Mouse (Mus musculus) intestine, embryonic 15.5 days (tissue): ENCODE data around the gene Cphx3. TPM values are rescaled to one million over a fixed set of nuclear protein-coding genes. Genes with fewer than 3 reads are reported as not detected.
"Not testable (repeated sequence)": the region's sequence is repeated elsewhere in the genome, so short reads cannot be mapped to it uniquely, and the experiment has no call there.

Experiments
- ATAC-seq: fragments of 200-750 bp; cut with Nextera tagmentation; 2 replicates; pipeline ENCODE4 v1.8.0; 2017; ENCODE audit warnings: moderate TSS enrichment, moderate library complexity
- H3K27ac ChIP-seq: fragments of 300-500 bp; sonication (generic); 2 replicates; pipeline ENCODE4 v1.5.1; 2015; ENCODE audit warnings: mild to moderate bottlenecking, inconsistent platforms
- H3K27me3 ChIP-seq: fragments of 300-500 bp; sonication (generic); replicated peaks from 2 replicates; pipeline ENCODE4 v1.6.1; 2015; ENCODE audit warnings: inconsistent platforms
- H3K36me3 ChIP-seq: fragments of 300-500 bp; sonication (generic); 2 replicates; pipeline ENCODE4 v1.6.1; 2015; ENCODE audit warnings: inconsistent platforms
- H3K4me1 ChIP-seq: fragments of 300-500 bp; sonication (generic); replicated peaks from 2 replicates; pipeline ENCODE4 v1.6.1; 2015; ENCODE audit warnings: inconsistent platforms
- H3K4me2 ChIP-seq: fragments of 300-500 bp; sonication (generic); replicated peaks from 2 replicates; pipeline ENCODE4 v1.6.1; 2015; ENCODE audit warnings: mild to moderate bottlenecking, inconsistent platforms
- H3K4me3 ChIP-seq: fragments of 300-500 bp; sonication (generic); replicated peaks from 2 replicates; pipeline ENCODE4 v1.5.1; 2015; ENCODE audit warnings: inconsistent platforms
- H3K9ac ChIP-seq: fragments of 300-500 bp; sonication (generic); 2 replicates; pipeline ENCODE4 v1.6.1; 2015; ENCODE audit warnings: inconsistent platforms
- H3K9me3 ChIP-seq: fragments of 300-500 bp; sonication (generic); 2 replicates; pipeline ENCODE4 v1.6.1; 2016; ENCODE audit warnings: inconsistent platforms
- WGBS: fragments of 180-500 bp; shearing (Covaris S2); methylation state at CpG from one replicate; pipeline ENCODE4 v1.1.7; 2015; 5-methylcytosine and 5-hydroxymethylcytosine counted together
- polyA plus RNA-seq: library from polyadenylated mRNA; unstranded; fragments of >200 nt; fragmentation: Nextera tagmentation; extraction: Ambion mirVana; gene quantifications from 2 replicates; pipeline ENCODE4 v1.2.1, GENCODE M21; 2015

Gene Cphx3
- 0.29 TPM in 1 of 2 replicates, not detected in the other for polyA plus RNA-seq

- WGBS: no CpG with 5 or more reads among the region's 1 CpGs
- not testable (repeated sequence) for H3K27me3 ChIP-seq, ATAC-seq
Observed at GRCm38 (mm10) chr14:26081997-26082396, at the start of gene Cphx3. Cphx3 (plus strand) TSS chr14:26082297.

GRCm38 (mm10) chr14:26034364-26034763 lies 47.7 kb upstream of the Cphx3 start:
- H3K4me1 ChIP-seq, H3K27ac ChIP-seq, H3K9me3 ChIP-seq, H3K4me3 ChIP-seq, H3K27me3 ChIP-seq, H3K4me2 ChIP-seq, H3K9ac ChIP-seq, H3K36me3 ChIP-seq: not testable (repeated sequence)
- no CpG with 5 or more reads among the region's 3 CpGs for WGBS
- ATAC-seq: peak; percentile 47

More at GRCm38 (mm10) chr14:26081997-26082396, at the start of gene Cphx3:
- H3K9ac ChIP-seq, H3K27ac ChIP-seq, H3K4me3 ChIP-seq, H3K9me3 ChIP-seq, H3K4me1 ChIP-seq, H3K36me3 ChIP-seq, H3K4me2 ChIP-seq: not testable (repeated sequence)

DNA sequence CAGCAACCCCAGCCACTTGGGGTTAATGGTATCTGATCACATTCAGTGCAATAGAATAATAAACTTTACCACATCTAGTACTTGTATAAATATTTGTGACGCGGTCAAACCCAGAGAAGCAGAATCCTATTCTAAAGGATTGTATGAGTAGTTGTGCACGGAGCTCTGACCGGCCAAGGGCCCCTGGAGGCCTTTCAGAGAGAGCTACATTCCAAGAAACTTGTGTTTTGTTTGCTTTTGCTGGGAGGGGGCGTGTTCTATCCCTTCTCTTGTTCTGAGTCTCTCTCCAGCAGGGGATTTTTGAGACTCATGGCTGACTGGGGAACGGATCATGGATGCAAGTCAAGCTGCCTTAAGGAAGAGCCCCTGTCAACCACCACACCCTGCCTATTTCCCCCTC lies 46.7 kb upstream of the Cphx3 start:
- not testable (repeated sequence) for ATAC-seq, H3K27me3 ChIP-seq, H3K9me3 ChIP-seq, H3K4me1 ChIP-seq, H3K27ac ChIP-seq, H3K4me2 ChIP-seq, H3K36me3 ChIP-seq, H3K4me3 ChIP-seq, H3K9ac ChIP-seq
- WGBS: no CpG with 5 or more reads among the region's 6 CpGs

GRCm38 (mm10) chr14:26042611-26043010 lies 39.5 kb upstream of the Cphx3 start, which contains the start of gene Gm9780:
Gm9780 (minus strand) TSS chr14:26042711.
- not testable (repeated sequence) for H3K9ac ChIP-seq, H3K9me3 ChIP-seq, H3K4me1 ChIP-seq, H3K4me3 ChIP-seq, ATAC-seq, H3K36me3 ChIP-seq, H3K27me3 ChIP-seq, H3K27ac ChIP-seq, H3K4me2 ChIP-seq
- no CpG with 5 or more reads among the region's 26 CpGs for WGBS

DNA sequence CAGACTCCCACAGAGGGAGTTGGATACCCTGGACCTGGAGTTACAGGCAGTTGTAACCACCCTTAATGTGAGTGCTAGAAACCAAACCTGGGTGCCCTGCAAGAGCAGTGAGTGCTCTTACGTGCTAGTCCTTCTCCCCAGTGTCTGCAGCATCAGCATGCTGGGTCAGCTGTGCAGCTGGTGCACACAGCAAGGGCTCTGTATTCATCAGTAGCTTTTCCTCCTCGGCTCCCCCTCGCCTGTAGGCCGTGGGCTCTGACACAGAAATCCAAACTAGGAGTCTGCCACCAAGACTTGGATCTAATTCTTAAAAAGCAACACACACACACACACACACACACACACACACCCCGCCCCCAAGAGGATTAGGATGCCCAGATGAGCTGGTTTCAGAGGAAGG lies 37.1 kb upstream of the Cphx3 start:
- H3K4me1 ChIP-seq, H3K9ac ChIP-seq, H3K27ac ChIP-seq, H3K4me3 ChIP-seq, ATAC-seq, H3K36me3 ChIP-seq, H3K4me2 ChIP-seq, H3K27me3 ChIP-seq, H3K9me3 ChIP-seq: not testable (repeated sequence)
- WGBS: no CpG with 5 or more reads among the region's 5 CpGs

DNA sequence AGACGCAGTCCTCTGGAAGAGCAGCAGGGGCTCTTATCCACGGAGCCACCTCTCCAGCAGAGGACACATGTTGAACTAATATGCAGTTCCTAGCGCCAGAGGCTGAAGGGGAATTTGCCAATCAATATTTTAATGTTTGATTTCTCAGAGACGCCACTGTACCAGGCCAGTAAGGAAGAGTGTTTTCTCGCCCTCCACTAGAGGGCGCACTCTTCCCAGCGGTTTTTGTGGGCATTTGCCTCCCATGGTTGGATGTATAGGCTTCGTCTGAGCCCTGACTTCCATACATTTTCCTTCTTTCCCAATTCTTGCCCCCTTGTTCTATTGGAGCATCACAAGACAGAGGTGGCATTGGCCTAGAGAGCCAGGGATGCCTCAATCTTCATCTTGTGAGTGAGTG lies 35.1 kb upstream of the Cphx3 start:
- H3K27me3 ChIP-seq, H3K4me1 ChIP-seq, H3K36me3 ChIP-seq, ATAC-seq, H3K4me3 ChIP-seq, H3K27ac ChIP-seq, H3K9ac ChIP-seq, H3K4me2 ChIP-seq, H3K9me3 ChIP-seq: not testable (repeated sequence)
- no CpG with 5 or more reads among the region's 8 CpGs for WGBS

DNA sequence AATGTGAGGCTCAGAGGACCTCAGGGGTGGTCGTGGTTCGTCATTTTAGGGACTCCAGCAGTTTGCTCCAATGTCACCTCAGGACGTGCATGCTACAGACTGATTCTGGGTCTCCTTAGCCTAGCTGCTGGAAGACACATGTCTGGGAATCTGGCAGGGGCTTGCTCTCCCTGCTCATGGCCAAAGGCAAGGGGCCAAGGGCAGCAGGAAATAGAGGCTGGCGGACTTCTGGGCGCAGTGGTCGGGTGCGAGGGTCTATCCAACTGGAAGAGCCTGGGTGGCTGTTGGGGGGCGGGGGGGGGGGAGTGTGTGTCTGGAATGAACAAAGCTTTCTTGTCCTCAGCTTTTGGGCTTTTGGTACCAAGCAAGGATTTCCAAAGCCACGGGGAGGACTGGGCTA lies 33.3 kb upstream of the Cphx3 start:
- not testable (repeated sequence) for ATAC-seq, H3K27me3 ChIP-seq, H3K4me1 ChIP-seq, H3K4me2 ChIP-seq, H3K4me3 ChIP-seq, H3K27ac ChIP-seq, H3K36me3 ChIP-seq, H3K9me3 ChIP-seq, H3K9ac ChIP-seq
- no CpG with 5 or more reads among the region's 9 CpGs for WGBS

DNA sequence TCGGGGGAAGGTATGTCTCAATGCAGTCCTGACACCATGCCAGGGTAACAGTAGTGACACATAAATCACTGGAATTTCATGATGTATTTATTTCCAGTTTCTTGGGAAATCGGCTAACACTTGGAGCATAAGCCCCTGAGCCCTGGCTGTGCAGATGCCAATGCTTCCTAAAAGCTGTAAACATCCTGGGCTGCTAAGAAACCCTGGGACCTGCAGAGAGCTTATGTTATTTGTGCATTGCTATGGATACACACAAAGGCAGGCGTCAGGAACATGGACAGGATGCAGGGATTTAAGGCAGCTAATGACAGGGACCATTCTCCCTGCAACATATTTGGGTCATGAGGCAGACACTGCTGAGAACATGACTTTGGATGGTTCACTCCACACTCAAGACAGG lies 23.9 kb upstream of the Cphx3 start:
- not testable (repeated sequence) for H3K27me3 ChIP-seq, H3K27ac ChIP-seq, H3K4me3 ChIP-seq, H3K4me2 ChIP-seq, H3K9me3 ChIP-seq, H3K9ac ChIP-seq, ATAC-seq, H3K36me3 ChIP-seq, H3K4me1 ChIP-seq
- no CpG with 5 or more reads among the region's 3 CpGs for WGBS

DNA sequence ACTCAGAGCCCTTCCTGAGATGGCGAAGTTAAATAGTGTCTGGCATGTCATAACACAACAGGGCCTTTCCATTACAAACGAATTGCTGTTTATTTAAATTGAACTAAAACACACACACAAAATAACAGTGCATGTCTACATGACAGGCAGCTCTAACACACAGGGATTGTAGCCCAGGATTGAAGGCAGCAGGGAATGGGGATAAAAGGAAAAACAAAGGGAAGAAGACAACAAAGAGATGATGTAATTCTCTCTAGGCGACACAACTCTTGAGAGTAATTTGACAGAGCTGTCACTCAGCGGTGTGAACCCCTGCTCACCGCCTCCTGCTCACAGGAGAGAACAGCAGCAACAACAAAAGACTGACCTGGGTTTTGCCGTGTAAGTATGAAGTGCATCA lies 22.7 kb upstream of the Cphx3 start:
- H3K27me3 ChIP-seq, H3K9me3 ChIP-seq, H3K27ac ChIP-seq, H3K4me2 ChIP-seq, H3K36me3 ChIP-seq, H3K4me3 ChIP-seq, H3K4me1 ChIP-seq, H3K9ac ChIP-seq, ATAC-seq: not testable (repeated sequence)
- WGBS: no CpG with 5 or more reads among the region's 6 CpGs

DNA sequence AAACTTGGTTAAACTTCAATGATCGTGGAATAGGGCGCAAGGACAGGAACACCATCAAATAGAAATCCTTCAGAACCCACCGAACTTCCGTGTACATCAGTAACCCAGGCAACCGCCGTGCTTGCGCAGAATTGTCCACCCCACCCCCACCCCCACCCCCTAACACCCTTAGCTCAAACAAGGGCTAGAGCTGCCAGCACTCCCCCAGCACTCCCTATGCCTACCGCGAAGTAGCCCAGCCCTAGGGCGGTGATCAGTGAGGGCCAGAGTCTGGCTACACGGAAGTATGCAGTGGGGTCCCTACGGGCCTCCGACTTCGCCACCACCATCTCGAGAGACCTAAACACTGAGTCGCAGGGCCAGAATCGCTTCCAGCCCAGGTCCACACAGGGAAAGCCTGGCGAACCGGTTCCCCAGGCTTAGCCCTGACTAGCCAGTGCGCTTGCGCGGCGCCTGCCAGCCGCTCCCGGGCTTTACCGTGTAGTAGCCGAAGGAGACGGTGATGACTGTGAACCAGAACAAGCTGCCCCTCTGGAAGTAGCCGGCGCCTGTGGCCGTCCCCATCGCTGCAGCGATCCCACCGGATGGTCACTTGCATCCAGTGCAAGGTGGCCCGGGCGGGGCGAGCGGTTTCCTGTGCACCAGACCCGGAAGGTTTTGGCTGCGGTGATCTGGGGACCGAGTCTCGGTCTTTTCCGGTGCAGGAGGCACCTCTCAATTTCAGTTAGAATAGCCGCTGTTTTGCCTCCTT lies 15.3 kb upstream of the Cphx3 start:
- not testable (repeated sequence) for H3K27me3 ChIP-seq, H3K4me3 ChIP-seq, H3K27ac ChIP-seq, H3K36me3 ChIP-seq, H3K4me1 ChIP-seq, H3K4me2 ChIP-seq, H3K9me3 ChIP-seq, H3K9ac ChIP-seq
- no CpG with 5 or more reads among the region's 44 CpGs for WGBS
- peak; percentile 96 for ATAC-seq

- not testable (repeated sequence) for H3K27ac ChIP-seq, H3K4me1 ChIP-seq, H3K27me3 ChIP-seq, H3K36me3 ChIP-seq, H3K4me2 ChIP-seq, H3K4me3 ChIP-seq, H3K9ac ChIP-seq, H3K9me3 ChIP-seq
- peak; percentile 95 for ATAC-seq
- WGBS: no CpG with 5 or more reads among the region's 10 CpGs
Observed at GRCm38 (mm10) chr14:26067325-26067633, 14.8 kb upstream of the Cphx3 start, which contains the start of gene Tmem254c. Tmem254c (minus strand) TSS chr14:26067355.

- H3K9ac ChIP-seq, H3K4me1 ChIP-seq, H3K36me3 ChIP-seq, H3K9me3 ChIP-seq, H3K4me3 ChIP-seq, H3K27me3 ChIP-seq, H3K27ac ChIP-seq, H3K4me2 ChIP-seq: not testable (repeated sequence)
- WGBS: no CpG with 5 or more reads among the region's 5 CpGs
- ATAC-seq: peak; percentile 96
Observed at GRCm38 (mm10) chr14:26076620-26077390, 5.3 kb upstream of the Cphx3 start.

GRCm38 (mm10) chr14:26081216-26081615 lies 881 bp upstream of the Cphx3 start, which contains the start of gene Cphx2:
Cphx2 (plus strand) TSS chr14:26081516.
- not testable (repeated sequence) for H3K4me3 ChIP-seq, ATAC-seq, H3K27me3 ChIP-seq, H3K4me1 ChIP-seq, H3K27ac ChIP-seq, H3K36me3 ChIP-seq, H3K9ac ChIP-seq, H3K4me2 ChIP-seq, H3K9me3 ChIP-seq
- WGBS: no CpG with 5 or more reads among the region's 6 CpGs
